Mouse (Mus musculus): Measurements from ENCODE around the gene Cacna1c. TPM values are rescaled to one million over a fixed set of nuclear protein-coding genes. Genes with fewer than 3 reads are reported as not detected.
"Not testable (repeated sequence)": the region's sequence is repeated elsewhere in the genome, so short reads cannot be mapped to it uniquely, and the experiment has no call there.

Cacna1c gene
- polyA plus RNA-seq, 1 experiment from 2014 or later = 4.8 TPM

DNA sequence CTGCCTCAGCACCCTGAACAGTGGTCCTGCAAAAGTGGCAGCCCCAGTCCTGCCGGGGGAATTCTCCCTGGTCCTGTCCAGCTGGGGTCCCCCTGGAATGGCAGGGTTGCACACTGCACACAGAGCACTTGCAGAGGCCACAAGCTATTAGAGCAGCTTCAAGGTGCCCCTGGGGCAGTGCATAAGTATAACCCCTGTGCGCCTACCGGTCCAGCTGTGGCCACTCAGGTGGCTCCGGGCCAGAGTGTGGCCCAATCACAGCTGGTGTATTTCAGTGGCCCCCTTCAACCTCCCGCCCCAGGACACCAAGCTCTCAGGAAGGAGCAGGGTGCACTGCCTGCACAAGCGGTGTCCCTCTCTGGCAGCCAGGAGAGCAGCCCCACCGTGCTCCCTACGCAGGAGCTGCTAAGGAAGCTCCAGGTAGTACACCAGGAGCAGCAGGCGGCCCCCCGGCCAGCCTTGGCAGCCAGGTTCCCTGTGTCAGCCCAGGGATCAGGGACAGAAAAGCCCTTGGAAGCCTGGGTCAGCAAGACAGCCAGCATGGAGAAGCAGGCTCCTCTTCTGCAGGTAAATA is 18.9 kb upstream of the Cacna1c start:
- no peak overlapping the region for H3K9ac ChIP-seq (replicated peaks; ENCODE audit: low read depth)
- H3K36me3 ChIP-seq (ENCODE audit: insufficient read depth, low read length) = no peaks in the 10 kb centered on the region; the same call in 1 of the 2 replicates
- DNase-seq (ENCODE audit: low spot score) (no peak), ATAC-seq (no peak)
- no peaks in the 10 kb centered on the region for H3K4me1 ChIP-seq (ENCODE audit: insufficient read depth, low read depth, low read length)
- 87% methylated on average over 10 of the region's 10 CpGs for WGBS
- H3K27me3 ChIP-seq (replicated peaks; ENCODE audit: insufficient read depth, low read length) = no peaks in the 10 kb centered on the region
- H3K4me3 ChIP-seq (ENCODE audit: low read depth, low read length) = no peak overlapping the region
- H3K27ac ChIP-seq (ENCODE audit: low read length) = no peak overlapping the region
- TF ChIP-seq CTCF (IDR thresholded peaks at IDR 0.05) = no peak
- TF ChIP-seq EP300 (IDR thresholded peaks at IDR 0.05) = no peak
- H3K4me2 ChIP-seq (replicated peaks; ENCODE audit: low read depth, low read length) = no peak overlapping the region
- H3K9me3 ChIP-seq (ENCODE audit: low read length) = no peaks in the 10 kb centered on the region

- Histone ChIP-seq H3K27me3 (replicated peaks; ENCODE audit: insufficient read depth, low read length) (no peaks in the 10 kb centered on the region), H3K27ac (ENCODE audit: low read length) (no peak overlapping the region), H3K9me3 (ENCODE audit: low read length) (no peaks in the 10 kb centered on the region), H3K4me2 (replicated peaks; ENCODE audit: low read depth, low read length) (no peak overlapping the region), H3K4me3 (ENCODE audit: low read depth, low read length) (no peak overlapping the region), H3K4me1 (ENCODE audit: insufficient read depth, low read depth, low read length) (no peaks in the 10 kb centered on the region), H3K36me3 (ENCODE audit: insufficient read depth, low read length) (no peaks in the 10 kb centered on the region; the same call in 1 of the 2 replicates), H3K9ac (replicated peaks; ENCODE audit: low read depth) (no peak overlapping the region)
- DNase-seq (ENCODE audit: low spot score) = no peak
- ATAC-seq = no peak
- WGBS = 75% methylated on average over 6 of the region's 6 CpGs
- TF ChIP-seq EP300 (IDR thresholded peaks at IDR 0.05) (no peak), CTCF (IDR thresholded peaks at IDR 0.05) (no peak)
These were observed 18.0 kb upstream of the Cacna1c start for GRCm38 (mm10) chr6:119214190-119214589.

- H3K9ac ChIP-seq (replicated peaks; ENCODE audit: low read depth) = no peak overlapping the region
- TF ChIP-seq EP300 (IDR thresholded peaks at IDR 0.05) = no peak
- TF ChIP-seq CTCF (IDR thresholded peaks at IDR 0.05) = no peak
- H3K4me3 ChIP-seq (ENCODE audit: low read depth, low read length) = no peak overlapping the region
- no peaks in the 10 kb centered on the region; the same call in 1 of the 2 replicates for H3K36me3 ChIP-seq (ENCODE audit: insufficient read depth, low read length)
- DNase-seq (ENCODE audit: low spot score) (no peak), ATAC-seq (no peak)
- WGBS = 85% methylated on average over 5 of the region's 5 CpGs
- no peaks in the 10 kb centered on the region for H3K9me3 ChIP-seq (ENCODE audit: low read length)
- no peak overlapping the region for H3K4me2 ChIP-seq (replicated peaks; ENCODE audit: low read depth, low read length)
- H3K27me3 ChIP-seq (replicated peaks; ENCODE audit: insufficient read depth, low read length) = no peaks in the 10 kb centered on the region
- no peak overlapping the region for H3K27ac ChIP-seq (ENCODE audit: low read length)
- H3K4me1 ChIP-seq (ENCODE audit: insufficient read depth, low read depth, low read length) = no peaks in the 10 kb centered on the region
These were observed 17.2 kb upstream of the Cacna1c start for GRCm38 (mm10) chr6:119213375-119213774.

DNA sequence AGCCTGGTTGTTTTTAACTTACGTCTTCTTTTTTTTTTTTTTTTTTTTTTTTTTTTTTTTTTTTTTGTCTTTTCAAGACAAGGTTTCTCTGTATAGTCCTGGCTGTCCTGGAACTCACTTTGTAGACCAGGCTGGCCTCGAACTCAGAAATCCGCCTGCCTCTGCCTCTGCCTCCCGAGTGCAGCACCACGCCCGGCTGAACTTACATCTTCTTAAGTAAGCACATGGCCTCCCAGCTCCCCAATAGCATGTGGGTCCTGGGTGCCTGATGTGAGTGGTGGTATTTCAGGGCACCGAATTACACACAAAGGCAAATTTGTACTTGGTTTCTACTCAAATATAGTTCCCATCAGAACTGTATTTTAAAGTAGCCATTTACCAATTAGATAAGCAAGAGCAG is 9.8 kb upstream of the Cacna1c start:
- not testable (repeated sequence) for H3K9ac ChIP-seq (replicated peaks; ENCODE audit: low read depth); H3K4me1 ChIP-seq (ENCODE audit: insufficient read depth, low read depth, low read length); H3K9me3 ChIP-seq (ENCODE audit: low read length); H3K36me3 ChIP-seq (ENCODE audit: insufficient read depth, low read length); DNase-seq (ENCODE audit: low spot score); H3K27ac ChIP-seq (ENCODE audit: low read length); ATAC-seq; H3K27me3 ChIP-seq (replicated peaks; ENCODE audit: insufficient read depth, low read length); H3K4me2 ChIP-seq (replicated peaks; ENCODE audit: low read depth, low read length); H3K4me3 ChIP-seq (ENCODE audit: low read depth, low read length)
- WGBS = 81% methylated on average over 7 of the region's 7 CpGs

DNA sequence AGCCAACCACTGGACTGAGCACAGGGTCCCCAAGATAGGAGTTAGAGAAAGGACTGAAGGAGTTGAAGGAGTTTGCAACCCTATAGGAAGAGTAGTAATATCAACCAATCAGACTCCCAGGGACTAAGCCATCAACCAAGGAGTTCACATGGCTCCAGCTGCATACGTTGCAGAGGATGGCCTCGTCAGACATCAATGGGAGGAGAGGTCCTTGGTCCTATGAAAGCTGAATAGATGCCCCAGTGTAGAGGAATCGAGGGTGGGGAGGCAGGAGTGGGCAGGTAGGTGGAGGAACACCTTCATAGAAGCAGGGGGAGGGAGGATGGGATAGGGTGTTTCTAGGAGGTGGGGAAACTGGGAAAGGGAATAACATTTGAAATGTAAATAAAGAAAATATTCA is 8.7 kb upstream of the Cacna1c start:
- Histone ChIP-seq H3K36me3 (ENCODE audit: insufficient read depth, low read length) (no peaks in the 10 kb centered on the region), H3K27me3 (replicated peaks; ENCODE audit: insufficient read depth, low read length) (no peaks in the 10 kb centered on the region), H3K4me3 (ENCODE audit: low read depth, low read length) (no peak overlapping the region), H3K27ac (ENCODE audit: low read length) (no peak overlapping the region), H3K4me1 (ENCODE audit: insufficient read depth, low read depth, low read length) (no peaks in the 10 kb centered on the region), H3K9ac (replicated peaks; ENCODE audit: low read depth) (no peak overlapping the region), H3K9me3 (ENCODE audit: low read length) (no peaks in the 10 kb centered on the region), H3K4me2 (replicated peaks; ENCODE audit: low read depth, low read length) (no peak overlapping the region)
- 66% methylated on average over 3 of the region's 3 CpGs for WGBS
- no peak for TF ChIP-seq CTCF (IDR thresholded peaks at IDR 0.05)
- TF ChIP-seq EP300 (IDR thresholded peaks at IDR 0.05) = no peak
- ATAC-seq = no peak
- no peak for DNase-seq (ENCODE audit: low spot score)

DNA sequence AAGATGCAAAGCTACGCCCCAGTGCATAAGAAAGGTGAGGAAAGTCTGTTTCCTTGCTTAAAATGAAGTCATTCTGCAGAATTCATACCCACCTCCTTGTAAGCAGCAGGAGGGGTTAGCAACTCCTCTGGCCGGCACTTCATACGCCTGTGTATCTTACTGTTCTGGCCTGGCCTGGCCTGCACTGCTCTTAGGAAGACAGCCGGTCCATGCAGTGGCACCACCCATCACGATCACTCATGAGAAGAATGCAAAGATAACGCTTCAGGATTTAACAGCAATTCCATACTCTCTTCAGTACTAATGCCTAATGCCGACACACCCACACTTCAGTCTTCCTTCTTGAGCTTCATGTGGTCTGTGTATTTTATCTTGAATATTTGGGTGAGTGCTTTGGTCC is 8.1 kb upstream of the Cacna1c start:
- Histone ChIP-seq H3K9me3 (ENCODE audit: low read length) (no peaks in the 10 kb centered on the region), H3K4me2 (replicated peaks; ENCODE audit: low read depth, low read length) (no peak overlapping the region), H3K9ac (replicated peaks; ENCODE audit: low read depth) (no peak overlapping the region), H3K36me3 (ENCODE audit: insufficient read depth, low read length) (no peaks in the 10 kb centered on the region), H3K27me3 (replicated peaks; ENCODE audit: insufficient read depth, low read length) (no peaks in the 10 kb centered on the region), H3K27ac (ENCODE audit: low read length) (no peak overlapping the region), H3K4me1 (ENCODE audit: insufficient read depth, low read depth, low read length) (no peaks in the 10 kb centered on the region), H3K4me3 (ENCODE audit: low read depth, low read length) (no peak overlapping the region)
- ATAC-seq (no peak; the same call in 1 of the 2 replicates), DNase-seq (ENCODE audit: low spot score) (no peak)
- WGBS = 61% methylated on average over 7 of the region's 7 CpGs
- TF ChIP-seq CTCF (IDR thresholded peaks at IDR 0.05) (no peak), EP300 (IDR thresholded peaks at IDR 0.05) (no peak)

GRCm38 (mm10) chr6:119201575-119201974 is 5.4 kb upstream of the Cacna1c start:
- WGBS = 79% methylated on average over 4 of the region's 4 CpGs
- no peak overlapping the region for H3K4me2 ChIP-seq (replicated peaks; ENCODE audit: low read depth, low read length)
- H3K4me3 ChIP-seq (ENCODE audit: low read depth, low read length) = no peak overlapping the region
- no peaks in the 10 kb centered on the region for H3K27me3 ChIP-seq (replicated peaks; ENCODE audit: insufficient read depth, low read length)
- no peak for TF ChIP-seq CTCF (IDR thresholded peaks at IDR 0.05)
- no peak for TF ChIP-seq EP300 (IDR thresholded peaks at IDR 0.05)
- no peak for DNase-seq (ENCODE audit: low spot score)
- no peaks in the 10 kb centered on the region for H3K36me3 ChIP-seq (ENCODE audit: insufficient read depth, low read length)
- no peak overlapping the region for H3K9ac ChIP-seq (replicated peaks; ENCODE audit: low read depth)
- ATAC-seq = no peak
- no peaks in the 10 kb centered on the region for H3K9me3 ChIP-seq (ENCODE audit: low read length)
- H3K4me1 ChIP-seq (ENCODE audit: insufficient read depth, low read depth, low read length) = no peaks in the 10 kb centered on the region
- H3K27ac ChIP-seq (ENCODE audit: low read length) = no peak overlapping the region

Measured in lung, postnatal 0 days (tissue).